Mouse (Mus musculus) kidney, embryonic 15.5 days (tissue): ENCODE measurements around the gene Csnk1e. TPM values are rescaled to one million over a fixed set of nuclear protein-coding genes. Genes with fewer than 3 reads are reported as not detected.

ENCODE experiments used
- ATAC-seq: fragments of 200-750 bp; cut with Nextera tagmentation; replicated peaks from 2 replicates; pipeline ENCODE4 v1.8.0; 2017; ENCODE audit warnings: moderate TSS enrichment; ENCODE audit not compliant: low FRiP score
- H3K27ac ChIP-seq: fragments of 300-500 bp; sonication (generic); 2 replicates; pipeline ENCODE4 v1.5.1; 2015; ENCODE audit warnings: mild to moderate bottlenecking, inconsistent platforms
- H3K27me3 ChIP-seq: fragments of 300-500 bp; sonication (generic); 2 replicates; pipeline ENCODE4 v1.6.1; 2015; ENCODE audit warnings: inconsistent platforms
- H3K36me3 ChIP-seq: fragments of 300-500 bp; sonication (generic); 2 replicates; pipeline ENCODE4 v1.6.1; 2015; ENCODE audit warnings: inconsistent platforms
- H3K4me1 ChIP-seq: fragments of 300-500 bp; sonication (generic); 2 replicates; pipeline ENCODE4 v1.6.1; 2015; ENCODE audit warnings: inconsistent platforms
- H3K4me2 ChIP-seq: fragments of 300-500 bp; sonication (generic); 2 replicates; pipeline ENCODE4 v1.6.1; 2015; ENCODE audit warnings: moderate library complexity, mild to moderate bottlenecking, inconsistent platforms
- H3K4me3 ChIP-seq: fragments of 300-500 bp; sonication (generic); replicated peaks from 2 replicates; pipeline ENCODE4 v1.5.1; 2015; ENCODE audit warnings: mild to moderate bottlenecking, inconsistent platforms
- H3K9ac ChIP-seq: fragments of 300-500 bp; sonication (generic); 2 replicates; pipeline ENCODE4 v1.6.1; 2015; ENCODE audit warnings: mild to moderate bottlenecking, inconsistent platforms
- H3K9me3 ChIP-seq: fragments of 300-500 bp; sonication (generic); replicated peaks from 2 replicates; pipeline ENCODE4 v1.6.1; 2016; ENCODE audit warnings: inconsistent platforms
- WGBS: fragments of 180-500 bp; shearing (Covaris S2); methylation state at CpG from one replicate; pipeline ENCODE4 v1.1.7; 2015; ENCODE audit warnings: mixed read lengths; 5-methylcytosine and 5-hydroxymethylcytosine counted together
- polyA plus RNA-seq: library from polyadenylated mRNA; unstranded; fragments of >200 nt; fragmentation: Nextera tagmentation; extraction: Ambion mirVana; gene quantifications from 2 replicates; pipeline ENCODE4 v1.2.1, GENCODE M21; 2015

Gene Csnk1e
- polyA plus RNA-seq, 1 experiment from 2014 or later: 90.6 TPM

GRCm38 (mm10) chr15:79387611-79388010, 67.8 kb downstream of the Csnk1e start:
- H3K9me3 ChIP-seq: no peaks in the 10 kb centered on the region
- H3K27me3 ChIP-seq: no peaks in the 10 kb centered on the region
- H3K36me3 ChIP-seq: no peaks in the 10 kb centered on the region
- no peak for ATAC-seq
- H3K9ac ChIP-seq: no peak overlapping the region
- H3K4me1 ChIP-seq: peaks cover 47% of the 10 kb centered on the region
- 79% methylated on average over 7 of the region's 7 CpGs for WGBS
- no peak overlapping the region for H3K27ac ChIP-seq
- H3K4me2 ChIP-seq: no peak overlapping the region
- no peak overlapping the region for H3K4me3 ChIP-seq

- H3K36me3 ChIP-seq: no peaks in the 10 kb centered on the region
- H3K9ac ChIP-seq: no peak overlapping the region
- no peaks in the 10 kb centered on the region for H3K9me3 ChIP-seq
- WGBS: 69% methylated on average over 6 of the region's 6 CpGs
- no peaks in the 10 kb centered on the region for H3K27me3 ChIP-seq
- H3K27ac ChIP-seq: no peak overlapping the region
- no peak overlapping the region for H3K4me3 ChIP-seq
- peaks cover 42% of the 10 kb centered on the region for H3K4me1 ChIP-seq
- H3K4me2 ChIP-seq: no peak overlapping the region
- no peak for ATAC-seq
Measured at GRCm38 (mm10) chr15:79387081-79387480, 68.3 kb downstream of the Csnk1e start.

- Histone ChIP-seq H3K4me1 (peaks cover 11% of the 10 kb centered on the region), H3K9me3 (no peaks in the 10 kb centered on the region), H3K4me3 (no peak overlapping the region), H3K27ac (no peak overlapping the region), H3K36me3 (peaks cover 18% of the 10 kb centered on the region), H3K9ac (no peak overlapping the region), H3K4me2 (no peak overlapping the region), H3K27me3 (no peaks in the 10 kb centered on the region)
- 86% methylated on average over 9 of the region's 9 CpGs for WGBS
- ATAC-seq: no peak
Measured at GRCm38 (mm10) chr15:79381644-79382043, 73.7 kb downstream of the Csnk1e start.

- Histone ChIP-seq H3K9me3 (no peaks in the 10 kb centered on the region), H3K27me3 (no peaks in the 10 kb centered on the region), H3K27ac (no peak overlapping the region), H3K4me2 (no peak overlapping the region), H3K9ac (no peak overlapping the region), H3K4me1 (peaks cover 11% of the 10 kb centered on the region), H3K36me3 (peaks cover 26% of the 10 kb centered on the region), H3K4me3 (no peak overlapping the region)
- WGBS: 54% methylated on average over 21 of the region's 23 CpGs
- no peak; the same call in 1 of the 2 replicates for ATAC-seq
Measured at GRCm38 (mm10) chr15:79380468-79381444, 74.6 kb downstream of the Csnk1e start.

GRCm38 (mm10) chr15:79379658-79380057, 75.7 kb downstream of the Csnk1e start:
- ATAC-seq: no peak
- Histone ChIP-seq H3K4me2 (no peak overlapping the region), H3K27me3 (no peaks in the 10 kb centered on the region), H3K4me3 (no peak overlapping the region), H3K9ac (no peak overlapping the region), H3K36me3 (peaks cover 34% of the 10 kb centered on the region), H3K4me1 (peaks cover 11% of the 10 kb centered on the region), H3K27ac (no peak overlapping the region), H3K9me3 (no peaks in the 10 kb centered on the region)
- 90% methylated on average over 7 of the region's 7 CpGs for WGBS

GRCm38 (mm10) chr15:79378608-79379007, 76.8 kb downstream of the Csnk1e start:
- H3K4me2 ChIP-seq: no peak overlapping the region
- H3K4me3 ChIP-seq: no peak overlapping the region
- no peaks in the 10 kb centered on the region for H3K9me3 ChIP-seq
- no peak overlapping the region for H3K9ac ChIP-seq
- H3K27me3 ChIP-seq: no peaks in the 10 kb centered on the region
- peaks cover 11% of the 10 kb centered on the region for H3K4me1 ChIP-seq
- WGBS: 93% methylated on average over 10 of the region's 10 CpGs
- H3K36me3 ChIP-seq: peaks cover 45% of the 10 kb centered on the region
- no peak for ATAC-seq
- no peak overlapping the region for H3K27ac ChIP-seq

- H3K4me3 ChIP-seq: no peak overlapping the region
- 76% methylated on average over 6 of the region's 6 CpGs for WGBS
- H3K36me3 ChIP-seq: peaks cover 54% of the 10 kb centered on the region
- no peak for ATAC-seq
- H3K4me2 ChIP-seq: no peak overlapping the region
- H3K27me3 ChIP-seq: no peaks in the 10 kb centered on the region
- H3K9me3 ChIP-seq: no peaks in the 10 kb centered on the region
- peaks cover 11% of the 10 kb centered on the region for H3K4me1 ChIP-seq
- H3K27ac ChIP-seq: no peak overlapping the region
- no peak overlapping the region for H3K9ac ChIP-seq
Measured at GRCm38 (mm10) chr15:79377681-79378080, 77.7 kb downstream of the Csnk1e start.

GRCm38 (mm10) chr15:79374760-79375159, 80.6 kb downstream of the Csnk1e start:
- no peak overlapping the region for H3K27ac ChIP-seq

GRCm38 (mm10) chr15:79370281-79370843, 85.0 kb downstream of the Csnk1e start:
- H3K4me3 ChIP-seq: no peak overlapping the region
- peak overlapping the region; percentile 78; the same call in 1 of the 2 replicates for H3K27ac ChIP-seq
- H3K27me3 ChIP-seq: no peaks in the 10 kb centered on the region
- no peak overlapping the region for H3K9ac ChIP-seq
- peak; percentile 9; the same call in 1 of the 2 replicates for ATAC-seq
- peaks cover 75% of the 10 kb centered on the region for H3K36me3 ChIP-seq
- no peaks in the 10 kb centered on the region for H3K9me3 ChIP-seq
- H3K4me1 ChIP-seq: peaks cover 41% of the 10 kb centered on the region
- H3K4me2 ChIP-seq: no peak overlapping the region
- WGBS: 78% methylated on average over 7 of the region's 7 CpGs

More at GRCm38 (mm10) chr15:79374760-79375159, 80.6 kb downstream of the Csnk1e start:
- H3K4me3 ChIP-seq: no peak overlapping the region
- H3K27me3 ChIP-seq: no peaks in the 10 kb centered on the region
- no peak overlapping the region for H3K4me2 ChIP-seq
- no peak for ATAC-seq
- peaks cover 70% of the 10 kb centered on the region for H3K36me3 ChIP-seq
- no peaks in the 10 kb centered on the region for H3K9me3 ChIP-seq
- WGBS: 57% methylated on average over 3 of the region's 3 CpGs
- peaks cover 12% of the 10 kb centered on the region for H3K4me1 ChIP-seq
- no peak overlapping the region for H3K9ac ChIP-seq

GRCm38 (mm10) chr15:79369452-79370280, 85.7 kb downstream of the Csnk1e start:
- Histone ChIP-seq H3K4me2 (no peak overlapping the region), H3K9ac (no peak overlapping the region), H3K27ac (peak overlapping the region; percentile 78), H3K27me3 (no peaks in the 10 kb centered on the region), H3K4me3 (no peak overlapping the region), H3K36me3 (peaks cover 78% of the 10 kb centered on the region), H3K4me1 (peaks cover 41% of the 10 kb centered on the region), H3K9me3 (no peaks in the 10 kb centered on the region)
- WGBS: 61% methylated on average over 15 of the region's 15 CpGs
- peak; percentile 38 for ATAC-seq

- Histone ChIP-seq H3K27me3 (no peaks in the 10 kb centered on the region), H3K4me1 (peaks cover 48% of the 10 kb centered on the region), H3K9ac (no peak overlapping the region), H3K4me3 (no peak overlapping the region), H3K9me3 (no peaks in the 10 kb centered on the region), H3K27ac (peak overlapping the region; percentile 78), H3K36me3 (peaks cover 78% of the 10 kb centered on the region), H3K4me2 (0 out of 2 replicates have a peak overlapping the region, but pooled peaks have one; percentile 14)
- no peak for ATAC-seq
- WGBS: 46% methylated on average over 8 of the region's 8 CpGs
Measured at GRCm38 (mm10) chr15:79368861-79369440, 86.4 kb downstream of the Csnk1e start.
